Mouse (Mus musculus) limb, embryonic 11.5 days (tissue): ENCODE measurements at regions not wholly inside any gene's neighbourhood (a gene's known extent, or its start where the extent isn't known, plus 50 kb on each side); places are given as distances from the start of the nearest gene placed in this dataset.

Experiments used
- ATAC-seq: fragments of 200-750 bp; cut with Nextera tagmentation; 2 replicates; pipeline ENCODE4 v1.8.0; 2017; ENCODE audit warnings: low read depth; ENCODE audit not compliant: insufficient number of reproducible peaks, low FRiP score, low TSS enrichment
- DNase-seq: peaks from one replicate; pipeline ENCODE4 v3.0.0-alpha.2; 2015; ENCODE audit warnings: low spot score
- H3K27ac ChIP-seq: fragments of 300-500 bp; sonication (generic); replicated peaks from 2 replicates; pipeline ENCODE4 v1.5.1; 2014; ENCODE audit warnings: low read depth, mild to moderate bottlenecking, low read length
- H3K27me3 ChIP-seq: fragments of 300-500 bp; sonication (generic); 2 replicates; pipeline ENCODE4 v1.6.1; 2014; ENCODE audit warnings: mild to moderate bottlenecking, low read length, mixed read lengths; ENCODE audit not compliant: control insufficient read depth, insufficient read depth
- H3K36me3 ChIP-seq: fragments of 300-500 bp; sonication (generic); 2 replicates; pipeline ENCODE4 v1.6.1; 2014; ENCODE audit warnings: mild to moderate bottlenecking, low read length, moderate library complexity, mixed read lengths; ENCODE audit not compliant: control insufficient read depth, insufficient read depth
- H3K4me1 ChIP-seq: fragments of 300-500 bp; sonication (generic); 2 replicates; pipeline ENCODE4 v1.6.1; 2014; ENCODE audit warnings: low read length, mixed read lengths; ENCODE audit not compliant: control insufficient read depth, insufficient read depth
- H3K4me2 ChIP-seq: fragments of 300-500 bp; sonication (generic); 2 replicates; pipeline ENCODE4 v1.6.1; 2014; ENCODE audit warnings: low read depth, mild to moderate bottlenecking, moderate library complexity; ENCODE audit not compliant: severe bottlenecking
- H3K4me3 ChIP-seq: fragments of 300-500 bp; sonication (generic); 2 replicates; pipeline ENCODE4 v1.5.1; 2014; ENCODE audit warnings: low read depth, low read length
- H3K9ac ChIP-seq: fragments of 300-500 bp; sonication (generic); 2 replicates; pipeline ENCODE4 v1.6.1; 2014; ENCODE audit warnings: mild to moderate bottlenecking, low read length
- H3K9me3 ChIP-seq: fragments of 300-500 bp; sonication (generic); 2 replicates; pipeline ENCODE4 v1.6.1; 2016; ENCODE audit warnings: low read length; ENCODE audit not compliant: control insufficient read depth
- WGBS: fragments of 180-500 bp; shearing (Covaris S2); extraction: QIAGEN DNeasy Blood & Tissue Kit; methylation state at CpG from one replicate; pipeline ENCODE4 v1.1.7; 2014; 5-methylcytosine and 5-hydroxymethylcytosine counted together

DNA sequence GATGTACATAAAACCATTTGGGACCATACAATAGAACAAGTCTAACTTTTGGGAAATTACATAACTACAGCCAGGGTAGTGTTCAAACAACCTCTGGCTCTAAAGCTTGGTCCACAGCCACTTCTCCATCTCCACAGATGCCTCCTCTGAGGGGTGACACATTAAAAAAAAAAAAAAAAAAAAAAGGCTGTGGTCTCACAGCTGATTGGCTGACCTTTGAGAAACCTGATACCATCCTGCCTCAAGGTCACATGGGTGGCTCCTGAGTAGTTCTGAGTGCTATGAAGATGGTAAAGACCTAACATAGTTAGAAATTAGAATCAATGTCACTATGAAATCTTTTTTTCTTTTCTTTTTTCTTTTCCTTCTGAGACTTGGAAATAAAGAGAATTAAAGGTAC lies 102.4 kb downstream of the Tmem182 start:
- Histone ChIP-seq H3K4me1 (no peaks in the 10 kb centered on the region), H3K9ac (no peak overlapping the region), H3K27me3 (no peaks in the 10 kb centered on the region), H3K4me3 (no peak overlapping the region), H3K27ac (no peak overlapping the region), H3K9me3 (no peaks in the 10 kb centered on the region), H3K36me3 (no peaks in the 10 kb centered on the region), H3K4me2 (no peak overlapping the region)
- DNase-seq (no peak), ATAC-seq (no peak)

DNA sequence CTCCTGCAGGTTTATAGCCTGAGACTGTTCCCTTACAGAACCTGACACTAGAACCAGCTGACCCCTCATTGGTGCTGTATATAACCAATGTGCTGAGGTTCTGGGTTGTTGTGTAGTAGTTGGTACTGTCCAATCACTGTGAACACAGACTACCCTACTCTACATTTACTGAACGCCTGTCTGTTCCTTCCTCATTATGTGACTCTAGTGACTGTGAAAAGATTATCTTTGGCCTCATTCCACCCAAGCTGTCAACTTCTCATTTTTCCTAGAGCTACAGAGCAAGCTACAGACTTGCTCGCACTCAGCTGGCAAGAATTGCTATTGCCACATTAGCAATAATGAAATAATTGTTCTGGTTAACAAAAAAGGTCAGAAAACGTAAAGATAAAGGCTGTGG lies 108.2 kb downstream of the Tmem182 start:
- H3K4me1 ChIP-seq: no peaks in the 10 kb centered on the region
- H3K9ac ChIP-seq: no peak overlapping the region
- ATAC-seq: no peak
- no peaks in the 10 kb centered on the region for H3K9me3 ChIP-seq
- H3K27ac ChIP-seq: no peak overlapping the region
- 82% methylated on average over 3 of the region's 3 CpGs for WGBS
- no peak for DNase-seq
- no peak overlapping the region for H3K4me3 ChIP-seq
- H3K27me3 ChIP-seq: no peaks in the 10 kb centered on the region
- no peaks in the 10 kb centered on the region for H3K36me3 ChIP-seq
- H3K4me2 ChIP-seq: no peak overlapping the region

GRCm38 (mm10) chr1:40924271-40924670 lies 118.9 kb downstream of the Tmem182 start:
- no peak overlapping the region for H3K4me3 ChIP-seq
- H3K27me3 ChIP-seq: no peaks in the 10 kb centered on the region
- no peaks in the 10 kb centered on the region for H3K36me3 ChIP-seq
- ATAC-seq: no peak
- H3K4me1 ChIP-seq: no peaks in the 10 kb centered on the region
- no peak overlapping the region for H3K9ac ChIP-seq
- no peak overlapping the region for H3K4me2 ChIP-seq
- WGBS: 87% methylated on average over 3 of the region's 3 CpGs
- no peak overlapping the region for H3K27ac ChIP-seq
- H3K9me3 ChIP-seq: no peaks in the 10 kb centered on the region
- no peak for DNase-seq

- no peaks in the 10 kb centered on the region for H3K36me3 ChIP-seq
- H3K4me2 ChIP-seq: no peak overlapping the region
- no peak overlapping the region for H3K9ac ChIP-seq
- peak; percentile 23 for DNase-seq
- no peak overlapping the region for H3K27ac ChIP-seq
- H3K4me3 ChIP-seq: no peak overlapping the region
- no peaks in the 10 kb centered on the region for H3K27me3 ChIP-seq
- no peaks in the 10 kb centered on the region for H3K4me1 ChIP-seq
- WGBS: 55% methylated on average over 7 of the region's 7 CpGs
- H3K9me3 ChIP-seq: no peaks in the 10 kb centered on the region
- ATAC-seq: no peak
These were observed 119.4 kb downstream of the Tmem182 start for GRCm38 (mm10) chr1:40924780-40925179.

DNA sequence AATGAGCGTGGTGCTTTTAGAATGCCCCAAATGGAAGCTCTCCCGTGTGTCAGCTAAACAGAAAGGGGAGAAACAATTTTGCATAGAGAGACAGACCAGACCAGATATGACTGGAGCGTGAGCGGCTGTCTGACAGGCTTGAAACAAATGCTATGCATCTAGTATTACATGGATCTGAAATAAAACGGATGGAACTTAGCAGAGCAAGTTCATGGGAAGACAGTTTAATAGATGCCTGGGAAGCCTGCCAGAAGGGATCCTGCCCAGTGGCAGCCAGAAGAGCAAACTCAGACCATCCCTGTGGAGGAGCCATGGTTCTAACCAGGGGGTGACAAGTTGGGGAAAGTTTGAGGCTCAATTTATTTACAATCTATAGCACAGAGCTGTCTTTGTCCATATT lies 126.0 kb downstream of the Tmem182 start:
- H3K27ac ChIP-seq: no peak overlapping the region
- H3K9ac ChIP-seq: no peak overlapping the region
- no peak overlapping the region for H3K4me2 ChIP-seq
- DNase-seq (no peak), ATAC-seq (no peak)
- no peaks in the 10 kb centered on the region for H3K9me3 ChIP-seq
- no peaks in the 10 kb centered on the region for H3K4me1 ChIP-seq
- no peak overlapping the region for H3K4me3 ChIP-seq
- WGBS: 88% methylated on average over 5 of the region's 5 CpGs
- no peaks in the 10 kb centered on the region for H3K27me3 ChIP-seq
- H3K36me3 ChIP-seq: no peaks in the 10 kb centered on the region

- Histone ChIP-seq H3K36me3 (no peaks in the 10 kb centered on the region), H3K27me3 (no peaks in the 10 kb centered on the region), H3K4me3 (no peak overlapping the region), H3K4me1 (no peaks in the 10 kb centered on the region), H3K4me2 (no peak overlapping the region), H3K9ac (no peak overlapping the region), H3K27ac (no peak overlapping the region), H3K9me3 (no peaks in the 10 kb centered on the region)
- ATAC-seq (no peak), DNase-seq (no peak)
- WGBS: 83% methylated on average over 3 of the region's 3 CpGs
These were observed 131.3 kb downstream of the Tmem182 start for GRCm38 (mm10) chr1:40936729-40937128.

DNA sequence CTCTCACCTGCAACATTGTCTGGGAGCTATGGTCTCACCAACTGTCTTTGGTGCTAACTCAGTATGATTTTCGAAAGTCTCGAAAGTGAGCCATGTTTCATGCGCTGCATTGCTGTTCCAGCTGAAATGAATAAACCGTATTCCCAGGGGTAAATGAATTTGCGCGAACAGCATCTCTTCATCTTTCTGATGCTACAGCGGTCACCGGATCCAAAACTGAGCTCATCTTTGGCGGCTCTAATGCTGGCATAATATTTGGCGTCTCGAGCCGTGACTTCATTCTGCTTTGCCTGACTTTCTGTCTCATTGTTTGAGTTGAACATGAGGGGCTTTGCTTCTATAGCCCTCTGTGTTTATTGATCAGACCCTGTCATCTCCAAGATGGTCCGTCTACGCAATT lies 137.3 kb downstream of the Tmem182 start:
- no peak overlapping the region for H3K27ac ChIP-seq
- 96% methylated on average over 14 of the region's 14 CpGs for WGBS
- no peak for DNase-seq
- no peaks in the 10 kb centered on the region for H3K36me3 ChIP-seq
- H3K4me1 ChIP-seq: no peaks in the 10 kb centered on the region
- no peak overlapping the region for H3K4me2 ChIP-seq
- no peaks in the 10 kb centered on the region for H3K9me3 ChIP-seq
- no peaks in the 10 kb centered on the region for H3K27me3 ChIP-seq
- H3K9ac ChIP-seq: no peak overlapping the region
- ATAC-seq: no peak
- no peak overlapping the region for H3K4me3 ChIP-seq

DNA sequence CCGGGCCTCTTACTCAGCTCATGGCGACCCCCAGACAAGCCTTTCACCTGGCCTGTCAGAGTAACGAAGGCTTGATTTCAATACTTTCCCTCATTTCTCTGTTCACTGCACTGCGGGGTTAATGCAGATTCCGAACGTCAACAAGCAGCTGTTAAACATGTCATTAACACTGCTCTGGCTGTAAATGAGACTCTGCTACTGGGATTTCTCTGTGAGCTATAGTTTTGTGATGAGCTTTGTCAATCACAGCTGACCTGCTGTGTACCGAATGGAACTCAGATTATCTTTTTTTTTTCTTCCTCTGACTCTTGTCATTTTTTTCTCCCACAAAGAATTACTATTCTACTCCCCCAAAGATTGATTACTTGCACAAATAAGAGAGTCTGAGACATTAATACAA lies 137.8 kb downstream of the Tmem182 start:
- Histone ChIP-seq H3K4me2 (no peak overlapping the region), H3K27ac (no peak overlapping the region), H3K9me3 (no peaks in the 10 kb centered on the region), H3K9ac (no peak overlapping the region), H3K4me1 (no peaks in the 10 kb centered on the region), H3K4me3 (no peak overlapping the region), H3K27me3 (no peaks in the 10 kb centered on the region), H3K36me3 (no peaks in the 10 kb centered on the region)
- DNase-seq (no peak), ATAC-seq (no peak)
- 63% methylated on average over 7 of the region's 7 CpGs for WGBS

DNA sequence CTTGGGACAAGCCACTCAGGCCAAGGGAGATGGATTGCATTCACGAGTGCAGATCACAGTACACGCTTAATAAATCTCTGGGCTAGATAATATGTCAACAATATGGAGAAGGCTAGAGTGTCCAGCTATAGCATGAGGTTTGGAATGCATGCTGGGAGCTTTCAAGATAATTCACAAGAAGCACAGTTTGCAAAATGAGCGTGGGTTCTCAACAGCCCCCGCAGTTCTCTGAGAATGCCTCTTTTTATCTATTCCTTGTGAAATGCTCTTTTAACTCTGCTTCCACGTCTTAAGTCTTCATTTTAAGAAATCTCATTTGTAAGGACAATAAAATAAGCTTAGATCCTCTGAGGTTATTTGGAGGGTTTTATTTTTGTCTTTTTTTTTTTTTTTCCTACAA lies 145.2 kb downstream of the Tmem182 start:
- no peak overlapping the region for H3K4me2 ChIP-seq
- H3K9me3 ChIP-seq: no peaks in the 10 kb centered on the region
- H3K27ac ChIP-seq: no peak overlapping the region
- DNase-seq (no peak), ATAC-seq (no peak)
- H3K9ac ChIP-seq: no peak overlapping the region
- no peaks in the 10 kb centered on the region for H3K4me1 ChIP-seq
- H3K27me3 ChIP-seq: no peaks in the 10 kb centered on the region
- no peak overlapping the region for H3K4me3 ChIP-seq
- no peaks in the 10 kb centered on the region for H3K36me3 ChIP-seq
- 87% methylated on average over 5 of the region's 5 CpGs for WGBS
